Mouse (Mus musculus) liver, adult (tissue): ENCODE results near the gene Gm42688.

Experiments used
- GATA4 ChIP-seq: IDR thresholded peaks from 2 replicates; pipeline ENCODE4 v1.6.1; 2014; ENCODE audit warnings: mild to moderate bottlenecking, low read length; ENCODE audit not compliant: insufficient replicate concordance

Gm42688 gene

GRCm38 (mm10) chr6:83137576-83137950 lies 36.1 kb downstream of the Gm42688 start:
- TF ChIP-seq GATA4, result peak; percentile 36; the same call in 1 of the 2 replicates

DNA sequence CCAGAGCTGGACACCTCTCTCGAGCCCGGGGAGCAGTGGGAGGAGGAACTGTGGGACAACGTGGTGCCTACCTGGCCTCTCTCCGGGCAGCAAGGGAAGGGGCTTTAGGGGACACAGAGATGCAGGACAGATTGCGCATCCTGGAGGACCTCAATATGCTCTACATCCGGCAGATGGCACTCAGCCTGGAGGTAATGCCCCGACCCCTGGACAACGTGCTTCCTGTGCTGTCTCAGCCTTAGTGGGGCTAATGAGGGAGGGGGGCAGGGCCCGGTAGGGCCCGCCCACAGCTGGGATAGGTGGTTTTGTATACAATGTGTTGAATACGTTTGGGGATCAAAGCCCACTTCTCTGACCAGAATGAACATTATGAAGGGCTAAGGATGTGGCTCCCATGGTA lies 36.6 kb downstream of the Gm42688 start:
- TF ChIP-seq GATA4, result no peak

- no peak for TF ChIP-seq GATA4
These were observed 38.6 kb downstream of the Gm42688 start for GRCm38 (mm10) chr6:83140044-83140443.

DNA sequence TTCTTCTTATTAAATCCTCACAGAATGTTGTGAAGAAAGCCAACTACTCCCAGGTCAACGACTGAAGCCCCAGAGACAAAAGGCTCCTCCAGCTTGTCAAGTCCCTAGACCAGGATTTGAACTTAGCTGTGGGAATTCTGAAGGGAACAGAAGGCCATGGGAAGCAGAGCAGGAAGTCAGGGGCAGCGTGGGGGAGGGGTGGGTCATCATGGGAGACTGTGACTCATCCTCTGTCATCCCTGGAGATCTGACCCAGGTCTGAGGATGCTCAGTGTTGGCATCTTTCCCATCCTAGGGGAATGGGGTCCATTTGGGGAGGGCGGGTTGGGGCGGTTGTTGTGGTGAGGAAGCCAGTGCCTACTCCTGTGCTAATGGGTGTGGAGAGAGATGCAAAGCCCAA lies 40.2 kb downstream of the Gm42688 start:
- TF ChIP-seq GATA4, result no peak

DNA sequence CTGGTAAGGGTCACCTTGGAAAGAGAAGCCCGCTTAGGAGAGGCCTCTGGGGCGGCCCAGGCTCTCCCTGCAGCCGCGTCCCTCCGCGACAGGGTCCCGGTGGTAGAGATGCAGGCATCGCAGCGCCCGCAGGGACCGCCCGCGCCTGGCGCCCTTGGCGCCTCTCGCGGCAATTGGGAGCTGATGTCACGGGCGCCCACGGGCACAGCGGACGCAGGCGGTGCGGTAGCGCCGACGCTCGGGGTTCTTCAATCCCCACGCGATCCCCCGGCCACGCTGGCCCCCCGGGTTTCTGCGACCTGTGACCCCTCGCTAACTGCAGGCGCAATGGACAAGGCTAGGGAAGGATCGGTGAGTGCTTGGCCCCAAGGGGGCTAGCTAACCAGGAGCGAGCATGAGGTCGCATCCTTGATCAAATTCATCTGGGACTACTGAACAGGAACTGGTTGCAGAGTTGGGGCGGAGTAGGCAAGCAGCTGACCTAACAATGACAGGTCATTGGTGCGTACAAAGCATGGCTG lies 40.9 kb downstream of the Gm42688 start:
- no peak for TF ChIP-seq GATA4

DNA sequence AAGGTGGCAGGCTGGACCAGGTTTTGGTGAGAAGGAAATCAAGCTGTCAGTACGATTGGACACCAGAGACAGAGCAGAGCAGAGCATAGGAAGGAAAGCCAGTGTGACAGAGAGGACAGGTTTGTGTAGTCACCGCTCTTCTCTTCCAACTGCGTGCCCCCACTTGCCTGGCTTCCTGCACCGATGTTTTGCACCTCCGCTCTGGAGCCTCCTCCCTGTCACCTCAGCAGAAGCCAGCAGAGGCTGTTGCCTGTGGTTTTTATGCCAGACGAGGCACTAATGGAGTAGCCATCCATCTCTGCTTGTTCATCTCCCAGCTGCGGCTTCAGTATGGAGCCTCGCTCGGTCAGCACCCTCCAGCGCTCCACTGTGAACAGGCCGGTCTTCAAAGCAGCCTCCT lies 41.5 kb downstream of the Gm42688 start:
- no peak for TF ChIP-seq GATA4

GRCm38 (mm10) chr6:83145209-83145608 lies 43.8 kb downstream of the Gm42688 start:
- TF ChIP-seq GATA4, result no peak

GRCm38 (mm10) chr6:83145805-83146204 lies 44.4 kb downstream of the Gm42688 start:
- peak; percentile 11; the same call in 1 of the 2 replicates for TF ChIP-seq GATA4

- TF ChIP-seq GATA4, result no peak
These were observed 45.9 kb downstream of the Gm42688 start for GRCm38 (mm10) chr6:83147280-83147679.

GRCm38 (mm10) chr6:83151721-83152120 lies 50.3 kb downstream of the Gm42688 start:
- TF ChIP-seq GATA4, result no peak

DNA sequence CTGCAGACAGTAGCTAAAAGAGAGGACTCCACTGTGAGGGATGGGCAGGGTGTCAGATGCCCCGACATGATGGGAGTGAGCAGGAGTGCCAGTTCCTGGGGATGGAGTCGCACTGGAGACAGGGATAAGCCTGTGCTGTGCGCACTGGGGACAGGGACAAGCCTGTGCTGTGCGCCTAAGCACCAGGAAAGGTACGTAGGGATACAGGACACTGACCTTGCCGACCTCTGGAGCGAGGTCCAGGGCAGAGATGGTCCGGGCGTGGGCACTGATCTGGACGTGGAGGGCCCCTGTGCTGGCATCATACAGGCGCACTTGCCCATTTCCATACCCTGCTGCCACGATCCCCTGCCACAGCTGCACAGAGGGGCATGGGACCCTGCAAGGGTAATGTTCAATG lies 51.6 kb downstream of the Gm42688 start:
- TF ChIP-seq GATA4, result no peak

DNA sequence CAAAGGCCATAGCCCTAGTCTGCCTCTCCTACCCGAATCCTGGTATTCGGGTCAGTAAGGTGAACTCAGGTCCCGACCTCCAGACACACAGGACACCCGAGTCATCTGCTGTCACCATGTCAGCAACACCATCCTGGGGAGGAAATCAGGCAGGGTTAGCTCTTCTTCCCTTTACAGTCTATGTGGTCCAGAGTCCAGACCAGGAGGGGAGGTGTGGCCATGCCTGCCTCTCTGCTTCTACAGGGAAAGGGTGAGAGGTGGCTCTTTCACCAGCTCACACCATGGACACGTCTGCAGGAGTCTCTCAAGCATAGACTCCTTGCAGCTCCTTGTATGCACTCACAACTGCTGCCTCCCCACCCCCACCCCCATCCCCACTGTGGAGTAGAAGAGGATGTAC lies 52.1 kb downstream of the Gm42688 start:
- TF ChIP-seq GATA4, result no peak

- no peak for TF ChIP-seq GATA4
These were observed 54.3 kb downstream of the Gm42688 start for GRCm38 (mm10) chr6:83155552-83156238.

DNA sequence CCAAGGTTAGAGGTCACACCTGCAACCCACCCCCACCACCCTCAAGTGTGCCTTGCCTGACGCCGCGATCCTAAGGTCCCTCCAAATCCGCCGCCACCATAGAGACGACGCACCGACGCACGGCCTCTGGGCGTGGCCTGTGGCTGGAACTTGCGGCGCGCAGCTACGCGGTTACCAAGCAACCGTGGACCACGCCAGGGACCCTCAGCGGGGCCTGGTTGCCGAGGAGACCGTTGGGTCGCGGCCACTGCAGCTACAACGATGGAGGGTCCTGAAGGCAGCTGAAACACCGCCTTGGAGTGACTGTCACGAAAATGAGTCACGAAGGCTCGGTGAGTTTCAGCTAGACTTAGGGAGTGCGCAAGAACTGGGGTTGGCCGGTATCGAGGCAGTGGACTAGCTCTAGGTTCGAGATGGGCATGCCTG lies 54.9 kb downstream of the Gm42688 start, which contains the start of the genes Wdr54 and 1700003E16Rik:
Gene Wdr54 (minus strand): TSS at position 139 of the 426 bp plus-strand sequence.
Gene 1700003E16Rik (plus strand): TSS at position 146 of the 426 bp plus-strand sequence.
- TF ChIP-seq GATA4, result no peak
